Mouse (Mus musculus): ENCODE data around the gene Nemf. TPM values are rescaled to one million over a fixed set of nuclear protein-coding genes. Genes with fewer than 3 reads are reported as not detected.

Nemf gene
- polyA plus RNA-seq (2012; ENCODE audit: low replicate concordance), result 1.7 and 6.2 TPM in 2 replicates

GRCm38 (mm10) chr12:69356546-69357299 is at the start of gene Nemf:
Nemf (minus strand) TSS chr12:69357165.

DNA sequence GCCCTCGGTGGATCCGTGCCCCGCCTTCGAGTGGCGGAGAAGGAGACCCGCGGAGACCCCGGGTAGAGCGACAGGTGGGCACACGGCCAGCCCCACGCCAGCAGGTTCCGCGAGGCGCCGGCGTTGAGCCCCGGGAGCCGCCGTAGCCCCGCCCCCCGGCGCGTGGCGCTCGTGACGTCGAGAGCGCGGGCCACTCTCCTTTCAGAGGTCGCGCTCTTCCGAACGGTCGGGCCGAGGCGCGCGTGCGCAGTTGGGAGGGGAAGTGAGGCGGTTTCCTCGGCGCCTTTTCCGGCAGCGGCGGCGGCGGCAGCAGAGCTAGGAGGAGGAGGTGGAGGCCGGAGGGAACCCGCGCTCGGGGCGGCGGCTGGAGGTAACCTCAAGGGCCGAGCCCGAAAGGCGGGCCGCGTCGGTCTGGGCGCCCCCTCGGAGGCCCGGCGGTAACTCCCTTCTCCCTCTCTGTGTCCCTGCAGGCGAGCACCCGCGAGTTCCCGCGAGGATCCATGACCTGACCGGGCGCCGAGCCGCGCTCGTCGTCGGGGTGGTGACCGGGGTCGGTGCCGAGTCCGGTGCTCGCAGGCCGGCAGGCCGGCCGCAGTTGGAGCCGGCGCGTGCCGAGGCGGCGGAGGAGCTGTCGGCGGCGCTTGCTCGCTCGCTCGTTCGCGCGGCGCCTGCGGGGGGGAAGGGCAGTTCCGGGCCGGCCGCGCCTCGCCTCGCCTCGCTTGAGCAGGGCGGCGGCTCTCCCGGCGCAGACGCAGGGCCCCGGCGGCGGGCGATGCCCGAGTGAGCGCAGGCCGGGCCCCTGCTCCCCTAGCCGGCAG is 15.1 kb upstream of the Nemf start, which contains the start of the genes Arf6 and Gm9887:
TSS of gene Arf6 (plus strand) at position 297 of the 818 bp plus-strand sequence.
TSS of gene Gm9887 (minus strand) at position 605 of the 818 bp plus-strand sequence.

GRCm38 (mm10) chr12:69296511-69297410 is 60.2 kb downstream of the Nemf start, which contains the start of gene Klhdc2:
Klhdc2 (plus strand) TSS chr12:69296681.

Other genes starting within 250 kb of the Nemf start
- 204 and 4,522 TPM in 2 replicates for gene Rps29, start 198.0 kb downstream of the Nemf start, polyA plus RNA-seq (2012; ENCODE audit: low replicate concordance)
- 1.3 and 7.1 TPM in 2 replicates for gene Lrr1, start 188.4 kb downstream of the Nemf start, polyA plus RNA-seq (2012; ENCODE audit: low replicate concordance)
- 19.3 and 55.5 TPM in 2 replicates for gene Rpl36al, start 173.1 kb downstream of the Nemf start, polyA plus RNA-seq (2012; ENCODE audit: low replicate concordance)
- gene Mgat2, start 173.0 kb downstream of the Nemf start, polyA plus RNA-seq (2012; ENCODE audit: low replicate concordance), result 29.1 and 38.3 TPM in 2 replicates
- 16.6 and 35.3 TPM in 2 replicates for gene Gm49383, start 160.1 kb downstream of the Nemf start, polyA plus RNA-seq (2012; ENCODE audit: low replicate concordance)
- gene Dnaaf2, start 158.7 kb downstream of the Nemf start, polyA plus RNA-seq (2012; ENCODE audit: low replicate concordance), result 1.5 and 2.4 TPM in 2 replicates
- gene Gm49384, start 152.9 kb downstream of the Nemf start, polyA plus RNA-seq (2012; ENCODE audit: low replicate concordance), result not detected in 2 replicates
- 4.4 and 5.0 TPM in 2 replicates for gene Pole2, start 129.0 kb downstream of the Nemf start, polyA plus RNA-seq (2012; ENCODE audit: low replicate concordance)
- gene Klhdc1, start 116.0 kb downstream of the Nemf start, polyA plus RNA-seq (2012; ENCODE audit: low replicate concordance), result 24.1 and 25.2 TPM in 2 replicates
- 11.3 and 19.7 TPM in 2 replicates for gene Klhdc2, start 60.5 kb downstream of the Nemf start, polyA plus RNA-seq (2012; ENCODE audit: low replicate concordance)
- 298 and 367 TPM in 2 replicates for gene Arf6, start 15.0 kb upstream of the Nemf start, polyA plus RNA-seq (2012; ENCODE audit: low replicate concordance)
- gene Gm9887, start 15.3 kb upstream of the Nemf start, polyA plus RNA-seq (2012; ENCODE audit: low replicate concordance), result 5.9 and 11.9 TPM in 2 replicates
- 8.3 and 8.4 TPM in 2 replicates for gene Vcpkmt, start 225.9 kb upstream of the Nemf start, polyA plus RNA-seq (2012; ENCODE audit: low replicate concordance)

Measured in hematopoietic multipotent progenitor cell, adult 10-12 weeks (in vitro differentiated cells).